Mouse (Mus musculus) right cerebral cortex, postnatal 4 days (tissue): ENCODE data around the gene Cntln.
A peak's percentile ranks its signal among the peaks of the same experiment; 100 is the strongest.

Experiments
- DNase-seq: peaks from one replicate; pipeline ENCODE4 v3.0.0-alpha.2; 2022

Gene Cntln

GRCm38 (mm10) chr4:84884111-84884538 is at the start of gene Cntln:
TSS of gene Cntln (plus strand) at chr4:84884309.
- peak; percentile 94 for DNase-seq

- DNase-seq: no peak
These were observed 47.1 kb upstream of the Cntln start for GRCm38 (mm10) chr4:84836979-84837378.

- no peak for DNase-seq
These were observed 45.6 kb upstream of the Cntln start for GRCm38 (mm10) chr4:84838545-84838944.

- DNase-seq: no peak
These were observed 44.6 kb upstream of the Cntln start for GRCm38 (mm10) chr4:84839466-84839865.

- DNase-seq: no peak
These were observed 26.5 kb upstream of the Cntln start for GRCm38 (mm10) chr4:84857588-84857987.

- peak; percentile 23 for DNase-seq
These were observed 7.8 kb upstream of the Cntln start for GRCm38 (mm10) chr4:84876347-84876746.

- DNase-seq: no peak
These were observed 463 bp upstream of the Cntln start for GRCm38 (mm10) chr4:84883646-84884045.

GRCm38 (mm10) chr4:84884539-84885270 is 596 bp downstream of the Cntln start:
- peak; percentile 51 for DNase-seq

GRCm38 (mm10) chr4:84885271-84885540 is 1.1 kb downstream of the Cntln start:
- no peak for DNase-seq

GRCm38 (mm10) chr4:84918393-84918792 is 34.3 kb downstream of the Cntln start:
- no peak for DNase-seq

GRCm38 (mm10) chr4:84934342-84934929 is 50.3 kb downstream of the Cntln start:
- DNase-seq: no peak

- no peak for DNase-seq
These were observed 58.0 kb downstream of the Cntln start for GRCm38 (mm10) chr4:84942059-84942458.

- DNase-seq: no peak
These were observed 58.5 kb downstream of the Cntln start for GRCm38 (mm10) chr4:84942651-84943050.

- no peak for DNase-seq
These were observed 60.0 kb downstream of the Cntln start for GRCm38 (mm10) chr4:84944100-84944499.

GRCm38 (mm10) chr4:84946450-84946849 is 62.3 kb downstream of the Cntln start:
- DNase-seq: no peak

GRCm38 (mm10) chr4:84976875-84977646 is 93.0 kb downstream of the Cntln start:
- no peak for DNase-seq

GRCm38 (mm10) chr4:84995520-84996348 is 111.6 kb downstream of the Cntln start:
- no peak for DNase-seq

GRCm38 (mm10) chr4:85005581-85005980 is 121.5 kb downstream of the Cntln start:
- DNase-seq: no peak

- DNase-seq: no peak
These were observed 122.7 kb downstream of the Cntln start for GRCm38 (mm10) chr4:85006789-85007188.

GRCm38 (mm10) chr4:85010846-85011245 is 126.7 kb downstream of the Cntln start:
- no peak for DNase-seq

GRCm38 (mm10) chr4:85045748-85046147 is 161.6 kb downstream of the Cntln start:
- DNase-seq: no peak

GRCm38 (mm10) chr4:85049933-85050553 is 165.9 kb downstream of the Cntln start:
- no peak for DNase-seq

- DNase-seq: no peak
These were observed 170.5 kb downstream of the Cntln start for GRCm38 (mm10) chr4:85054616-85055015.
